8 mouse cellular contexts compared by ENCODE assay signal in genomic region chr3:116966225-116966624, GRCm38 (mm10). TPM values are rescaled to one million over a fixed set of nuclear protein-coding genes. Genes with fewer than 3 reads are reported as not detected.
DNase-seq lines count a peak whose midpoint lies in the region; ATAC-seq and TF ChIP-seq lines count a peak whose summit lies in the region.

No protein-coding gene starts in this region.

- no peak for TF ChIP-seq POLR2A in thymus, adult 2 months (IDR thresholded peaks at IDR 0.05; ENCODE audit: control insufficient read depth, extremely low read depth, insufficient read depth, low read length, poor library complexity)

- no peaks in the 10 kb centered on the region for H3K36me3 ChIP-seq in hindbrain, embryonic 16.5 days (ENCODE audit: control insufficient read depth, insufficient read depth, low read length)
- no peaks in the 10 kb centered on the region for H3K36me3 ChIP-seq in midbrain, postnatal 0 days (ENCODE audit: insufficient read depth, low read length)
- no peaks in the 10 kb centered on the region for H3K36me3 ChIP-seq in thymus, adult 2 months (ENCODE audit: control insufficient read depth, insufficient read depth, low read length)

- DNase-seq in adrenal gland, adult (ENCODE audit: inconsistent age in 2 of 2, low spot score in 1 of 2) = peak; percentile 84 to 93
- DNase-seq in adrenal gland, postnatal 4 days (ENCODE audit: low spot score in 2 of 2) = no peak
- DNase-seq in adrenal gland, adult 2 months = peak; percentile 87
- DNase-seq in frontal cortex, postnatal 10 days (ENCODE audit: low spot score in 2 of 2) = peak; percentile 24 to 35
- DNase-seq in left cerebral cortex, postnatal 14 days (ENCODE audit: low spot score in 2 of 2) = peak; percentile 64 to 86
- peak; percentile 75 for DNase-seq in midbrain, postnatal 0 days (ENCODE audit: low spot score)
- no peak for DNase-seq in thymus, adult 2 months

- H3K9me3 ChIP-seq in hindbrain, embryonic 16.5 days (ENCODE audit: control insufficient read depth, low read length) = no peaks in the 10 kb centered on the region
- no peaks in the 10 kb centered on the region for H3K9me3 ChIP-seq in midbrain, postnatal 0 days (ENCODE audit: low read length)

- intact Hi-C loops in left cerebral cortex, postnatal 14 days (cut with DNase I) = no loop called here

- 16% methylated on average over 4 of the region's 4 CpGs for WGBS in hindbrain, embryonic 16.5 days
- 21% methylated on average over 4 of the region's 4 CpGs for WGBS in midbrain, postnatal 0 days
- 10% methylated on average over 4 of the region's 4 CpGs for WGBS in thymus, adult 2 months

- no peak overlapping the region for H3K9ac ChIP-seq in hindbrain, embryonic 16.5 days (ENCODE audit: low read depth, low read length)
- no peak overlapping the region for H3K9ac ChIP-seq in midbrain, postnatal 0 days (replicated peaks; ENCODE audit: low read length, poor library complexity, severe bottlenecking)

- peak overlapping the region; percentile 29 for H3K4me2 ChIP-seq in hindbrain, embryonic 16.5 days (ENCODE audit: low read length)
- no peak overlapping the region for H3K4me2 ChIP-seq in midbrain, postnatal 0 days (ENCODE audit: low read depth, low read length, poor library complexity, severe bottlenecking)

- H3K4me3 ChIP-seq in hindbrain, embryonic 16.5 days (ENCODE audit: low read length) = no peak overlapping the region
- H3K4me3 ChIP-seq in midbrain, postnatal 0 days (ENCODE audit: low read depth, low read length) = no peak overlapping the region
- H3K4me3 ChIP-seq in thymus, adult 2 months (ENCODE audit: control insufficient read depth, insufficient read depth, low read length) = no peak overlapping the region

- ATAC-seq in hindbrain, embryonic 16.5 days = peak; percentile 72
- ATAC-seq in midbrain, postnatal 0 days (ENCODE audit: low FRiP score) = peak; percentile 84

- H3K4me1 ChIP-seq in hindbrain, embryonic 16.5 days (ENCODE audit: control insufficient read depth, insufficient read depth, low read depth, low read length) = peaks cover 6% of the 10 kb centered on the region; the same call in 1 of the 2 replicates
- H3K4me1 ChIP-seq in midbrain, postnatal 0 days (ENCODE audit: insufficient read depth, low read length) = peaks cover 2% of the 10 kb centered on the region; the same call in 1 of the 2 replicates
- H3K4me1 ChIP-seq in thymus, adult 2 months (replicated peaks; ENCODE audit: control insufficient read depth, insufficient read depth, low read length) = no peaks in the 10 kb centered on the region

- peak; percentile 74 for TF ChIP-seq CTCF in midbrain, postnatal 0 days (IDR thresholded peaks at IDR 0.05)
- TF ChIP-seq CTCF in thymus, adult 2 months (IDR thresholded peaks at IDR 0.05; ENCODE audit: borderline replicate concordance, control insufficient read depth, extremely low read depth, insufficient read depth, low read length, poor library complexity) = no peak

- H3K27me3 ChIP-seq in hindbrain, embryonic 16.5 days (replicated peaks; ENCODE audit: control insufficient read depth, insufficient read depth, low read length) = no peaks in the 10 kb centered on the region
- H3K27me3 ChIP-seq in midbrain, postnatal 0 days (ENCODE audit: insufficient read depth, low read length) = no peaks in the 10 kb centered on the region
- H3K27me3 ChIP-seq in thymus, adult 2 months (ENCODE audit: control insufficient read depth, insufficient read depth, low read length) = no peaks in the 10 kb centered on the region

- no peak overlapping the region for H3K27ac ChIP-seq in hindbrain, embryonic 16.5 days (ENCODE audit: low read depth, low read length)
- H3K27ac ChIP-seq in midbrain, postnatal 0 days (ENCODE audit: low read depth, low read length) = no peak overlapping the region
- H3K27ac ChIP-seq in thymus, adult 2 months (ENCODE audit: control insufficient read depth, insufficient read depth, low read length) = no peak overlapping the region

RNA-seq across cellular contexts. Expression of gene 4930455H04Rik, which starts 1.8 kb away (rescaled TPM):
- total RNA-seq in adrenal gland, postnatal 4 days (2021) = not detected
- total RNA-seq in adrenal gland, adult 2 months (2021) = not detected
- not detected in 2 replicates for polyA plus RNA-seq in adrenal gland, adult 2 months (2012; rRNA removed)
- polyA plus RNA-seq in hindbrain, embryonic 16.5 days (2015; fragmentation: Nextera tagmentation; extraction: Ambion mirVana) = not detected in 2 replicates
- not detected for total RNA-seq in left cerebral cortex, postnatal 14 days (2021)
- total RNA-seq in midbrain, postnatal 0 days (2014; rRNA removed) = not detected in 2 replicates
- not detected in 2 replicates for polyA plus RNA-seq in midbrain, postnatal 0 days (2015; fragmentation: Nextera tagmentation; extraction: Ambion mirVana)
- not detected in 2 replicates for polyA plus RNA-seq in thymus, adult 2 months (2012; rRNA removed)

RNA-seq across cellular contexts. Expression of gene Palmd, which starts 2.6 kb away (rescaled TPM):
- total RNA-seq in adrenal gland, postnatal 4 days (2021) = 10 to 100 TPM; 33.4 to 42.1 TPM
- total RNA-seq in adrenal gland, adult 2 months (2021) = 10 to 100 TPM; 38.3 to 67.9 TPM
- 2.3 and 3.3 TPM in 2 replicates for polyA plus RNA-seq in adrenal gland, adult 2 months (2012; rRNA removed)
- 9.6 and 10.7 TPM in 2 replicates for polyA plus RNA-seq in hindbrain, embryonic 16.5 days (2015; fragmentation: Nextera tagmentation; extraction: Ambion mirVana)
- 10 to 100 TPM; 29.1 to 31.9 TPM for total RNA-seq in left cerebral cortex, postnatal 14 days (2021)
- 3.5 and 10.7 TPM in 2 replicates for total RNA-seq in midbrain, postnatal 0 days (2014; rRNA removed)
- 6.1 and 6.7 TPM in 2 replicates for polyA plus RNA-seq in midbrain, postnatal 0 days (2015; fragmentation: Nextera tagmentation; extraction: Ambion mirVana)
- polyA plus RNA-seq in thymus, adult 2 months (2012; rRNA removed) = 0.71 and 1.0 TPM in 2 replicates

Comparison
In these comparisons a context has a peak if more than half of its experiments do, and no peak if none do; other contexts are left out.
1. DNase-seq: peak in adrenal gland, adult (2 of 2), adrenal gland, adult 2 months (single experiment), frontal cortex, postnatal 10 days (2 of 2), left cerebral cortex, postnatal 14 days (2 of 2) and midbrain, postnatal 0 days (single experiment); none in adrenal gland, postnatal 4 days (0 of 2) and thymus, adult 2 months (single experiment).